Comparison of ENCODE assay signal across 9 mouse cellular contexts in the genomic region with DNA sequence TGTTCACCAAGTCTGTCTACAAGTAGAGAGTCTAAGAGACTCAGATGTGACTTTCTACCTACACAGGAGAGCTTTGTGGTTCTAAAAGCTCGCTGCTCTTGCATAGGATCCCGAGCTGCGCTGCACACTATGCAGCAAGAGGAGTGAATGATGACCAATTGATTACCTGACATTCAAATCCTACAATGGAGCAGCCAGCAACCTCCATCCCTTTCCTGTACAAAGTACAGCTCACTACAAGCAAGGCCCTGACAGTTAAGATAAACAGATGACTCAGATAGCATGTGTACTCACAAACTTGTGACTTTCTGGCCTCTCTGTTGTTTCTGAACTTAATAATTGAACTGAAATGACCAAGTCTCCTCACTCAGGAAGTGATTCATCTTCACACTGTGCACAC.
"Had no signal": no experiment of that assay in that cellular context is flagged by ENCODE, and none has a peak within 500 bp of the region (broad histone marks: within the 10 kb centered on the region; RNA-seq: fewer than 3 reads in every experiment).

No protein-coding gene starts in this region.

- H3K9me3 ChIP-seq: limb, embryonic 15.5 days; lung, embryonic 15.5 days; midbrain, embryonic 13.5 days had no signal

- H3K4me3 ChIP-seq: left cerebral cortex, adult 2 months; limb, embryonic 15.5 days; lung, embryonic 15.5 days; midbrain, embryonic 13.5 days had no signal

- DNase-seq: kidney, adult 8-10 months; right cerebral cortex, adult 18-20 months; thymus, adult 2 months; thymus, postnatal 25 days had no signal

- H3K27ac ChIP-seq: left cerebral cortex, adult 2 months; limb, embryonic 15.5 days; lung, embryonic 15.5 days; midbrain, embryonic 13.5 days had no signal

- H3K9ac ChIP-seq: limb, embryonic 15.5 days; lung, embryonic 15.5 days; midbrain, embryonic 13.5 days had no signal

- H3K36me3 ChIP-seq: limb, embryonic 15.5 days; lung, embryonic 15.5 days; midbrain, embryonic 13.5 days had no signal

- H3K4me1 ChIP-seq: limb, embryonic 15.5 days; lung, embryonic 15.5 days; midbrain, embryonic 13.5 days had no signal

- ATAC-seq: intestine, postnatal 0 days; midbrain, embryonic 13.5 days had no signal

- H3K27me3 ChIP-seq: limb, embryonic 15.5 days; lung, embryonic 15.5 days; midbrain, embryonic 13.5 days had no signal

- H3K4me2 ChIP-seq: limb, embryonic 15.5 days; lung, embryonic 15.5 days; midbrain, embryonic 13.5 days had no signal
